Mouse (Mus musculus) embryonic facial prominence, embryonic 13.5 days (tissue): ENCODE measurements around the gene Arhgef26. TPM values are rescaled to one million over a fixed set of nuclear protein-coding genes. Genes with fewer than 3 reads are reported as not detected.

Source experiments
- ATAC-seq: fragments of 200-750 bp; cut with Nextera tagmentation; 2 replicates; pipeline ENCODE4 v1.8.0; 2017; ENCODE audit warnings: low read depth; ENCODE audit not compliant: insufficient number of reproducible peaks, insufficient read depth, low FRiP score, low TSS enrichment
- H3K27ac ChIP-seq: fragments of 300-500 bp; sonication (generic); 2 replicates; pipeline ENCODE4 v1.5.1; 2015; ENCODE audit warnings: moderate library complexity, mild to moderate bottlenecking, inconsistent platforms
- H3K27me3 ChIP-seq: fragments of 300-500 bp; sonication (generic); 2 replicates; pipeline ENCODE4 v1.6.1; 2015; ENCODE audit warnings: mild to moderate bottlenecking, inconsistent platforms
- H3K36me3 ChIP-seq: fragments of 300-500 bp; sonication (generic); 2 replicates; pipeline ENCODE4 v1.6.1; 2015; ENCODE audit warnings: mild to moderate bottlenecking, inconsistent platforms
- H3K4me1 ChIP-seq: fragments of 300-500 bp; sonication (generic); 2 replicates; pipeline ENCODE4 v1.6.1; 2015; ENCODE audit warnings: inconsistent platforms
- H3K4me2 ChIP-seq: fragments of 300-500 bp; sonication (generic); 2 replicates; pipeline ENCODE4 v1.6.1; 2015; ENCODE audit warnings: moderate library complexity, mild to moderate bottlenecking, inconsistent platforms
- H3K4me3 ChIP-seq: fragments of 300-500 bp; sonication (generic); 2 replicates; pipeline ENCODE4 v1.5.1; 2015; ENCODE audit warnings: mild to moderate bottlenecking, inconsistent platforms
- H3K9ac ChIP-seq: fragments of 300-500 bp; sonication (generic); 2 replicates; pipeline ENCODE4 v1.6.1; 2015; ENCODE audit warnings: mild to moderate bottlenecking, inconsistent platforms
- H3K9me3 ChIP-seq: fragments of 300-500 bp; sonication (generic); 2 replicates; pipeline ENCODE4 v1.6.1; 2016; ENCODE audit warnings: inconsistent platforms
- WGBS: fragments of 180-500 bp; shearing (Covaris S2); methylation state at CpG from one replicate; pipeline ENCODE4 v1.1.7; 2015; ENCODE audit warnings: mixed read lengths; 5-methylcytosine and 5-hydroxymethylcytosine counted together
- polyA plus RNA-seq: library from polyadenylated mRNA; unstranded; fragments of >200 nt; fragmentation: Nextera tagmentation; extraction: Ambion mirVana; gene quantifications from 2 replicates; pipeline ENCODE4 v1.2.1, GENCODE M21; 2015

The Arhgef26 gene
- polyA plus RNA-seq, 1 experiment from 2014 or later, result 14.4 TPM

DNA sequence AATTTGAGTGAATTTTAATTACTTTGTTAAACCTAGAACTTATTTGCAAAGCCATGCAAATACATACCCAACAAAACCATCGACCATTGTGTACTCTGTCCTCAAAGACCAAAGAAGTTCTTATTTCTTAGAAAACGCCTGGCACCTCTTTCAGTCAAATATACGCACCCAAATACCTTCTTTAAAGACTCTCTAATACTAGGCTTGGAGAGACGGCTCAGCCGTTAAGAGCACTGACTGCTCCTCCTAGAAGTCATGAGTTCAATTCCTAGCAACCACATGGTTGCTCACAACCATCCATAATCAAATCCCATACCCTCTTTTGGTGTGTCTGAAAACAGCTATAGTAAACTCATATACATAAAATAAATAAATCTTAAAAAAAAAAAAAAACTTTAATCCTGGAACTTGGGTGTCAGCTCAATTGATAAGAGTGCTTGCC, 169.1 kb downstream of the Arhgef26 start:
- peak overlapping the region; percentile 92 for H3K4me3 ChIP-seq
- peaks cover 14% of the 10 kb centered on the region for H3K4me1 ChIP-seq
- peak overlapping the region; percentile 75 for H3K4me2 ChIP-seq
- H3K9ac ChIP-seq, result 0 out of 2 replicates have a peak overlapping the region, but pooled peaks have one; percentile 98
- H3K9me3 ChIP-seq, result no peaks in the 10 kb centered on the region
- WGBS, result 44% methylated on average over 5 of the region's 5 CpGs
- ATAC-seq, result 0 out of 2 replicates have a peak, but pooled peaks have one; percentile 6
- no peaks in the 10 kb centered on the region; the same call in 1 of the 2 replicates for H3K36me3 ChIP-seq
- H3K27me3 ChIP-seq, result peaks cover 8% of the 10 kb centered on the region
- 0 out of 2 replicates have a peak overlapping the region, but pooled peaks have one; percentile 97 for H3K27ac ChIP-seq

Other genes starting within 250 kb of the Arhgef26 start
- gene Dhx36, start 168.7 kb downstream of the Arhgef26 start, polyA plus RNA-seq, result 41.0 and 43.5 TPM in 2 replicates